Mouse (Mus musculus) cerebellum, adult 2 months (tissue): Measurements from ENCODE around the gene Setmar.

Experiments
- CTCF ChIP-seq: fragments of 200-500 bp; IDR thresholded peaks from 2 replicates; pipeline ENCODE4 v1.5.1; 2011; ENCODE audit warnings: low read depth, mild to moderate bottlenecking, control low read depth, low read length, moderate library complexity, borderline replicate concordance; ENCODE audit not compliant: insufficient read depth
- POLR2A ChIP-seq: fragments of 200-500 bp; IDR thresholded peaks from 2 replicates; pipeline ENCODE4 v1.6.1; 2011; ENCODE audit warnings: low read length, control low read depth, borderline replicate concordance; ENCODE audit not compliant: insufficient read depth

GRCm38 (mm10) chr6:108073931-108074330 lies 9.1 kb downstream of the Setmar start:
- no peak for TF ChIP-seq POLR2A
- TF ChIP-seq CTCF = no peak
